Comparison of ENCODE assay signal across 10 mouse cellular contexts in genomic region chr15:99332111-99332510, GRCm38 (mm10). TPM values are rescaled to one million over a fixed set of nuclear protein-coding genes. Genes with fewer than 3 reads are reported as not detected.
A peak's percentile ranks its signal among the peaks of the same experiment; 100 is the strongest.
DNase-seq lines count a peak whose midpoint lies in the region; ATAC-seq and TF ChIP-seq lines count a peak whose summit lies in the region.
"Had no signal": no experiment of that assay in that cellular context is flagged by ENCODE, and none has a peak within 500 bp of the region (broad histone marks: within the 10 kb centered on the region; RNA-seq: fewer than 3 reads in every experiment).

No protein-coding gene starts in this region.

- no peaks in the 10 kb centered on the region for H3K9me3 ChIP-seq in kidney, embryonic 14.5 days (ENCODE audit: control insufficient read depth, low read length)
- H3K9me3 ChIP-seq in embryonic facial prominence, embryonic 15.5 days (replicated peaks), result no peaks in the 10 kb centered on the region
- no peaks in the 10 kb centered on the region for H3K9me3 ChIP-seq in liver, embryonic 11.5 days (ENCODE audit: control insufficient read depth, low read length)
- H3K9me3 ChIP-seq: midbrain, embryonic 12.5 days had no signal

- no peak for TF ChIP-seq POLR2A in bone marrow macrophage, adult 2 months (IDR thresholded peaks at IDR 0.05; ENCODE audit: borderline replicate concordance, low read depth, low read length)

- H3K36me3 ChIP-seq in kidney, embryonic 14.5 days (ENCODE audit: control insufficient read depth, insufficient read depth, low read length), result peaks cover 34% of the 10 kb centered on the region
- H3K36me3 ChIP-seq in embryonic facial prominence, embryonic 15.5 days, result peaks cover 47% of the 10 kb centered on the region
- peaks cover 7% of the 10 kb centered on the region; the same call in 1 of the 2 replicates for H3K36me3 ChIP-seq in liver, embryonic 11.5 days (ENCODE audit: control insufficient read depth, insufficient read depth, low read length)

- no peak overlapping the region for H3K4me3 ChIP-seq in kidney, embryonic 14.5 days (ENCODE audit: low read length)
- no peak overlapping the region for H3K4me3 ChIP-seq in bone marrow macrophage, adult 2 months (ENCODE audit: insufficient read depth, low read length)
- no peak overlapping the region for H3K4me3 ChIP-seq in embryonic facial prominence, embryonic 15.5 days (replicated peaks)
- no peak overlapping the region for H3K4me3 ChIP-seq in liver, embryonic 11.5 days (ENCODE audit: low read depth, low read length)
- H3K4me3 ChIP-seq: midbrain, embryonic 12.5 days had no signal

- H3K27me3 ChIP-seq in kidney, embryonic 14.5 days (ENCODE audit: control insufficient read depth, insufficient read depth, low read length), result no peaks in the 10 kb centered on the region
- H3K27me3 ChIP-seq in embryonic facial prominence, embryonic 15.5 days, result no peaks in the 10 kb centered on the region
- H3K27me3 ChIP-seq in liver, embryonic 11.5 days (replicated peaks; ENCODE audit: control insufficient read depth, insufficient read depth, low read length), result no peaks in the 10 kb centered on the region
- H3K27me3 ChIP-seq: midbrain, embryonic 12.5 days had no signal

- 0 out of 2 replicates have a peak overlapping the region, but pooled peaks have one; percentile 1 for H3K4me2 ChIP-seq in kidney, embryonic 14.5 days (replicated peaks; ENCODE audit: low read depth, low read length)
- no peak overlapping the region for H3K4me2 ChIP-seq in embryonic facial prominence, embryonic 15.5 days (replicated peaks)
- H3K4me2 ChIP-seq in liver, embryonic 11.5 days, result peak overlapping the region; percentile 21; the same call in 1 of the 2 replicates
- H3K4me2 ChIP-seq: midbrain, embryonic 12.5 days had no signal

- ATAC-seq in kidney, embryonic 14.5 days (ENCODE audit: low FRiP score, low TSS enrichment), result no peak
- no peak for ATAC-seq in embryonic facial prominence, embryonic 15.5 days (ENCODE audit: insufficient number of reproducible peaks, low FRiP score, low TSS enrichment, low read depth)
- ATAC-seq in liver, embryonic 11.5 days (replicated peaks; ENCODE audit: low FRiP score), result no peak
- no peak for ATAC-seq in megakaryocyte-erythroid progenitor cell, adult 5-6 weeks (replicated peaks; ENCODE audit: low FRiP score, low TSS enrichment, poor library complexity, severe bottlenecking)

- H3K27ac ChIP-seq in kidney, embryonic 14.5 days (ENCODE audit: low read depth, low read length), result peak overlapping the region; percentile 97
- peak overlapping the region; percentile 78 for H3K27ac ChIP-seq in bone marrow macrophage, adult 2 months (ENCODE audit: insufficient read depth, low read depth, low read length)
- peak overlapping the region; percentile 95 for H3K27ac ChIP-seq in embryonic facial prominence, embryonic 15.5 days (replicated peaks)
- H3K27ac ChIP-seq in liver, embryonic 11.5 days (ENCODE audit: low read depth, low read length), result peak overlapping the region; percentile 94
- H3K27ac ChIP-seq: midbrain, embryonic 12.5 days had no signal

- no peak overlapping the region for H3K9ac ChIP-seq in kidney, embryonic 14.5 days (ENCODE audit: low read depth, low read length)
- H3K9ac ChIP-seq in embryonic facial prominence, embryonic 15.5 days, result no peak overlapping the region
- peak overlapping the region; percentile 32; the same call in 1 of the 2 replicates for H3K9ac ChIP-seq in liver, embryonic 11.5 days (ENCODE audit: low read depth, low read length)
- H3K9ac ChIP-seq: midbrain, embryonic 12.5 days had no signal

- no peak for DNase-seq in kidney, adult 11 months
- no peak for DNase-seq in liver, embryonic 11.5 days (ENCODE audit: low spot score)
- DNase-seq in layer of hippocampus, adult 9-11 months, result no peak
- no peak for DNase-seq in lung, postnatal 36 days

- TF ChIP-seq CTCF in bone marrow macrophage, adult 2 months (IDR thresholded peaks at IDR 0.05; ENCODE audit: low read depth, low read length), result no peak

- H3K4me1 ChIP-seq in kidney, embryonic 14.5 days (ENCODE audit: control insufficient read depth, insufficient read depth, low read length), result peaks cover 39% of the 10 kb centered on the region
- H3K4me1 ChIP-seq in bone marrow macrophage, adult 2 months (ENCODE audit: control insufficient read depth, insufficient read depth, low read length), result peaks cover 73% of the 10 kb centered on the region
- H3K4me1 ChIP-seq in embryonic facial prominence, embryonic 15.5 days, result peaks cover 46% of the 10 kb centered on the region
- peaks cover 62% of the 10 kb centered on the region for H3K4me1 ChIP-seq in liver, embryonic 11.5 days (replicated peaks; ENCODE audit: control insufficient read depth, insufficient read depth, low read length)

RNA-seq across cellular contexts. Expression of gene Fam186b, which starts 36.4 kb away (rescaled TPM):
- 0.07 and 0.22 TPM in 2 replicates for polyA plus RNA-seq in kidney, embryonic 14.5 days (2014; fragmentation: Nextera tagmentation; extraction: Ambion mirVana)
- polyA plus RNA-seq in bone marrow macrophage, adult 2 months (2012; ENCODE audit: insufficient read depth, insufficient read length, missing spikeins), result not detected in 2 replicates
- polyA plus RNA-seq in embryonic facial prominence, embryonic 15.5 days (2015; fragmentation: Nextera tagmentation; extraction: Ambion mirVana), result 0.14 and 0.27 TPM in 2 replicates
- 0.08 and 0.09 TPM in 2 replicates for polyA plus RNA-seq in liver, embryonic 11.5 days (2014; fragmentation: Nextera tagmentation; extraction: Ambion mirVana)
- not detected in 2 replicates for total RNA-seq in megakaryocyte-erythroid progenitor cell, adult 5-6 weeks (2014; fragmentation: Nextera tagmentation)
- not detected in 2 replicates for total RNA-seq in megakaryocyte-erythroid progenitor cell, adult 5-6 weeks (2017)
- total RNA-seq: granulocyte monocyte progenitor cell, adult 5-6 weeks had no signal

RNA-seq across cellular contexts. Expression of gene Prpf40b, which starts 37.2 kb away (rescaled TPM):
- 39.5 and 63.9 TPM in 2 replicates for polyA plus RNA-seq in kidney, embryonic 14.5 days (2014; fragmentation: Nextera tagmentation; extraction: Ambion mirVana)
- 11.0 and 16.2 TPM in 2 replicates for polyA plus RNA-seq in bone marrow macrophage, adult 2 months (2012; ENCODE audit: insufficient read depth, insufficient read length, missing spikeins)
- 57.5 and 64.2 TPM in 2 replicates for polyA plus RNA-seq in embryonic facial prominence, embryonic 15.5 days (2015; fragmentation: Nextera tagmentation; extraction: Ambion mirVana)
- 27.7 and 30.5 TPM in 2 replicates for polyA plus RNA-seq in liver, embryonic 11.5 days (2014; fragmentation: Nextera tagmentation; extraction: Ambion mirVana)
- total RNA-seq in megakaryocyte-erythroid progenitor cell, adult 5-6 weeks (2014; fragmentation: Nextera tagmentation), result 26.2 and 41.2 TPM in 2 replicates
- 1.4 and 3.5 TPM in 2 replicates for total RNA-seq in megakaryocyte-erythroid progenitor cell, adult 5-6 weeks (2017)

RNA-seq across cellular contexts. Expression of gene Fmnl3, which starts 38.2 kb away (rescaled TPM):
- polyA plus RNA-seq in kidney, embryonic 14.5 days (2014; fragmentation: Nextera tagmentation; extraction: Ambion mirVana), result 15.0 and 27.9 TPM in 2 replicates
- 18.9 and 23.2 TPM in 2 replicates for polyA plus RNA-seq in bone marrow macrophage, adult 2 months (2012; ENCODE audit: insufficient read depth, insufficient read length, missing spikeins)
- polyA plus RNA-seq in embryonic facial prominence, embryonic 15.5 days (2015; fragmentation: Nextera tagmentation; extraction: Ambion mirVana), result 28.3 and 28.9 TPM in 2 replicates
- polyA plus RNA-seq in liver, embryonic 11.5 days (2014; fragmentation: Nextera tagmentation; extraction: Ambion mirVana), result 12.8 and 13.3 TPM in 2 replicates
- total RNA-seq in megakaryocyte-erythroid progenitor cell, adult 5-6 weeks (2014; fragmentation: Nextera tagmentation), result 0.70 and 4.9 TPM in 2 replicates
- total RNA-seq in megakaryocyte-erythroid progenitor cell, adult 5-6 weeks (2017), result 0.61 and 1.8 TPM in 2 replicates
